Mouse (Mus musculus): Measurements from ENCODE around the gene Accsl.
A peak's percentile ranks its signal among the peaks of the same experiment; 100 is the strongest.

Accsl gene

GRCm38 (mm10) chr2:93874606-93875005, 5.6 kb upstream of the Accsl start:
- DNase-seq (ENCODE audit: low read depth, low spot score): no peak

GRCm38 (mm10) chr2:93874227-93874514, 5.2 kb upstream of the Accsl start:
- peak; percentile 31 for DNase-seq (ENCODE audit: low read depth, low spot score)

DNA sequence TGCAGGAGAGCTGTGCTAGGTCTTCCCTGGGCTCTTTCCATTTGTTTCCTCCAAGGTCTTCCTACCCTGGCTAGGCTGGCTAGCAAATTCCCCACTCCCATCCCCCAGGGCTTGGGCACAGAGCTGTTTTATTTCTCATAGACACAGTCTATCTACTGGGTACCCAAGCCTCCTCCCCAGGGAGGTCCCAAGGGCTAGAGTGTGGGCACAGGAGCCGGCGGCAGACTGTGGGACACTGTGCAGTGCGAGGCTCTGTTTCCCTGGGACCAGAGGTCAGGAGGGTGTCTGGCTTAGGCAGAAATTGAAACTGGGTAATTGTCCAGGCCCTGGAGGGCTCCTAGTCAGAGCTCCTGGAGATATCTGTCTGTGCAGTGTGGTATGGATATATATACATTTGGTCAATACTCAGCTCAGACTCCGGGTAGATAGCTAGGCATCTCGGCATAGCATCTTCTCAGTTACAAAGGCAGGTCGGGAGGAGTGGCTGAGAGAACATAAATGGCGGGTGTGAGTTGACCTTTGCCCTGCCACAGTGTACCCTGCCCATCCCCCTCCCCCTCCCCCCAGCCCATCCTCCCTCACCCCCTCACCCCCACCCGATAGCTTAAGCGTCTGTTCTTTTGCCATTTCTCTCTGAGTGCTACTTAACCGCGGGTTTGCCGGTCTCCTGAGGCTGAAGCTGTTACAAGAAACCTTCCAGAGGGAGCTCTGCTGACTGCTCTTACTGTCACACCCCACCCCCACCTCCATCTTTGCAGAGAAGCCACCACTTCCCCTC, 4.7 kb upstream of the Accsl start:
- DNase-seq (ENCODE audit: low read depth, low spot score): no peak

DNA sequence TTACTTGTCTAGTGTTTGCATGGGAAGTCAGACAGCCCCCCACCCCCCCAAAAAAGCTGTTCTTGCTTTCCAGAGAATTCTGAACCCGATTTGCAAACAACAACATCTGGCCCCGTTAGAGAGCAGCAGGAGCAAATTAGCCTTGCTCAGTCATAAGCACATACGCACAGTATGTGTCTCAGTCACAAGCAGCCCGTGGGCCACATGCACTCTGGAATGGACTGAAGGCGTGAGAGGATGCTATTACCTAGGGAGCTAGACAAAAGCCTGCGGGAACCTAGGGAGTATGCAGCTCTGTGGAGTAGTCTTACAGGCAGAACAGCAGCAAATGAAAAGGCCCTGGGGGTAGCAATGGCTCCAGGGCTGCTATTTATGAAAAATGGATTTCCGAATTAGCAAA, 3.3 kb upstream of the Accsl start:
- no peak for DNase-seq (ENCODE audit: low read depth, low spot score)

GRCm38 (mm10) chr2:93871411-93871925, 2.5 kb upstream of the Accsl start:
- no peak for DNase-seq (ENCODE audit: low read depth, low spot score)

GRCm38 (mm10) chr2:93870842-93871241, 1.9 kb upstream of the Accsl start:
- DNase-seq (ENCODE audit: low read depth, low spot score): peak; percentile 58

DNA sequence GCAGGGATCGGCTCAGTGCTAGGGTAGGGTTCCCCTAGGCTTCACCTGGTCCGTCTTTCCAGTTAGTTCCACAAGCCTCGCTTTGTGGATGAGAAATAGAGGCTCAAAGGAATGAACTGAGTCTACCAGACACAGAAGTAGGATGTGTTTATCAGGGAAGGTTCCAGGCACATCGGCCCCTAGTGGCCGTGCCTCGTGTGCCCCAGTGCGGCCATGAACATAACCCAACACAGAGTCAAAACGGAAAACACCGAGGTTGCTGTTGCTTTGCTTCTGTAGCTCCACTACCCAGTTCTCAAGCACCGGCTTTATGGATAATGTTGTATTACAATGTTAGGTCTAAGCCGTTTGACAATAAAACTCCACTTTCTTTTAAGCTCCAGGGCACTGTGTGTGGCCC, 391 bp downstream of the Accsl start:
- DNase-seq (ENCODE audit: low read depth, low spot score): no peak

DNA sequence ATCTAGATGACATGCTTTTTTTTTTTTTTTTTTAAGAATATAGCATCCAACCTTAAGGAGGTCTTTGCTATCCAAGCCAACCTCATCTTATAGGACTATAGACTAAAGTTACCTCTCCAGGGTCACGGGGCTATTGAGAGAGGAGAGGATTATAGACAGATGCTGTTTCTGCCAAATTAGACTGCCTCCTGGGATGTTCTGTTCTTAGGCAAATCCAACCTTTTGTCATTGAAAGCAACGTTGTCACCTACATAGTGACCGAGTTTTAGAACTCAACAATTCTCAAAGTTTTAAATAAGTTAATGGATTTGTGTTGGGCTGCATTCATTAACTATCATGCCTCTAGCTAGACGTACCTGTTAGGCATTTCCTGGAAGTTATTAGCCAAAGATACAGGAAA, 5.7 kb downstream of the Accsl start:
- no peak for DNase-seq (ENCODE audit: low read depth, low spot score)

DNA sequence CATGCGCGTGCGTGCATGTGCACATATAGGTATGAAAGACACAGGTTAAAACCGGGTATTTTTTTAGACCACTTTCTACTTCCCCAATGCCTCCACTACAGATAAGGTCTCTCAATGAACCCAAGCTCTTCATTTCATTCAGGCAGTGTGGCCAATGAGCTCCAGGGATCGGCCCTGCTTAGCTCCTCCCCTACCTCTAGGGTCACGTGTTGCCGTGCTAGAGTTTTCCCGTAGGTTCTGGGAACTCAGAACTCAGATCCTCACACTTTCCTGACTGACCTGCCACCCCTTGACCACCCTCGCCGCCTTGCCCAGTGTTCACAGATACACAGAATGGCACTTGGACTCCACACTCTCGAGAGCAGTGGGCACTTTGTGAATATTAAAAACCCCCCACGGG, 10.1 kb downstream of the Accsl start:
- DNase-seq (ENCODE audit: low read depth, low spot score): no peak

DNA sequence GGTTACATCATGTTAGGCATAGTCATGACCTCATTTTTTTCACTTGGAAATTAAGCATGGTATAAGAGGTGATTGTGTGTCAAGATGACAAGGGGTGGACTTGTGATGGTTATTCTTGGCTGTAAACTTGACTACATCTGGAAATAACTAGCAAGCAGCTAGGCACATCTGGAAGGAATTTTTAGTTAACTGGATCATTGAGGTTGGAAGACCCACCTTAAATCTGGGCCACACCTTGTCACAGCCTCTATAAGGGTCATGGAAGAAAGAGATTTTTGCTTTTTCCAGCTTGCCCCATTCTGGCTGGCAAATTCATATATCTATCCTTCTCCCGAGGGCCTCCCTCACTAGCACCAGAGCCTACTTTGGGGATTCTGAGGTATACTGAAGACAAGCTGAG, 17.7 kb downstream of the Accsl start:
- DNase-seq (ENCODE audit: low read depth, low spot score): no peak

- DNase-seq (ENCODE audit: low read depth, low spot score): no peak
Measured at GRCm38 (mm10) chr2:93850317-93850944, 18.5 kb downstream of the Accsl start.

- peak; percentile 74 for DNase-seq (ENCODE audit: low read depth, low spot score)
Measured at GRCm38 (mm10) chr2:93849505-93850089, 19.4 kb downstream of the Accsl start, which contains the start of gene Accs. Accs (minus strand) TSS chr2:93849943.

- DNase-seq (ENCODE audit: low read depth, low spot score): no peak
Measured at GRCm38 (mm10) chr2:93841349-93841748, 27.6 kb downstream of the Accsl start.

GRCm38 (mm10) chr2:93840109-93840508, 28.8 kb downstream of the Accsl start:
- DNase-seq (ENCODE audit: low read depth, low spot score): no peak

DNA sequence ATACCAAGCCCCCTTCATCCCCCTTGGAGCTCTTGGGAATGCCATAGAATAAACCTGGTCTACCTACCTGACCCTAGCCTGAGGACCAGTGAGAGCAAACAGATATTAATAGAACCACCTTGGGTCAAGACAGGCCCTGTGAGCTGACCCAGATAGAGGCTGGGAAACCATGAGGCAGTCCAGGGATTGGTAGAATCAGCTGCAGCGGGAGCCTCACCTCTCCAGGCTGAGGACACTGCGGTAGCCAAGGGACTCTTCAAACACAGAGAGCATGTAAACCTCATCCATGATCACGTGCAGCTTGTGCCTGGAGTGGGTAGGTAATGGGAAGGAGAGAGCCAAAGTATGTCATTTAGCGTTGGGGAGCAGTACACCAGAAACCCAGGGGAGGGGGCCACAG, 30.0 kb downstream of the Accsl start:
- DNase-seq (ENCODE audit: low read depth, low spot score): no peak

- DNase-seq (ENCODE audit: low read depth, low spot score): no peak
Measured at GRCm38 (mm10) chr2:93836232-93836785, 32.6 kb downstream of the Accsl start.

GRCm38 (mm10) chr2:93835596-93835995, 33.4 kb downstream of the Accsl start:
- no peak for DNase-seq (ENCODE audit: low read depth, low spot score)

DNA sequence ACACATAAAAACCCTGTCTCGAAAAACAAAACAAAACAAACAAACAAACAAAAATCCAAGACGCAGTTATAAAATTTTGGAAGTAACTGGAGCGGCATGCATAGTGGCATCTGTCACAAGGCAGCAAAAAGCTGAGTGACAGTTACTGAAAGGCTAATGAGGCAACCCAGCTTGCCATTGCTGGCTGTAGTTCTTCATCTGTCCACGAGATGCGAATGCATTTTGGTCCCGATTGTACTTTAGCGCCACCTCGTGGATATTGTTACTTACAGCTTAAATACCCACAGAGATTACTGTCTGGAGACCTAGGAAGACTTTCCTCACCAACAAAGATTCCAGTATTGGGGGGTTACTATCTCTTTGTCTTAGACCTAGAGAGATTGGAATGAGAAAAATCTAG, 45.4 kb downstream of the Accsl start:
- DNase-seq (ENCODE audit: low read depth, low spot score): peak; percentile 79

GRCm38 (mm10) chr2:93822045-93822749, 46.8 kb downstream of the Accsl start, which contains the start of gene Ext2:
Ext2 (minus strand) TSS chr2:93822568.
- DNase-seq (ENCODE audit: low read depth, low spot score): peak; percentile 75

GRCm38 (mm10) chr2:93817791-93818190, 51.2 kb downstream of the Accsl start:
- DNase-seq (ENCODE audit: low read depth, low spot score): no peak

DNA sequence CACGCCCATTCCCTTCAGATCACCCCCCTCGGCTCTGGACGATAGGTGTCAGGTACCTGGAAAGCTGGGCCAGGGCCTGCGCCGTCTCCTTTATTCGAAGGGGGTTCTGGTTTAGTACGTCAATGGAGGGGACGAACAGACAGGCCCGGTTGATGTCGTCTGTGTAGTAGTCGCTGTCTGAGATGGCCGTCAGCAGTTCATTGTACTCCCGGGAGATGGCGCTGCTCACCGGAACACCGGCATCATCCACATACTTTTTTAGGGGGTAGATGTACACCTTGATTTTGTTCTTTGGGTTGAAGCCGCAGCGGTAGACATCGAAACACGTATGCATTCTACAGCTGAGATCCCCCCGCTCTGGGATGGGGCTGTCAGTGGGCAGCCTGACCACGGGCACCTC, 55.6 kb downstream of the Accsl start:
- DNase-seq (ENCODE audit: low read depth, low spot score): no peak

GRCm38 (mm10) chr2:93811812-93812211, 57.1 kb downstream of the Accsl start:
- peak; percentile 34 for DNase-seq (ENCODE audit: low read depth, low spot score)
